Mouse (Mus musculus) right cerebral cortex, postnatal 4 days (tissue): Measurements from ENCODE around the gene Lifr.

ENCODE experiments used
- DNase-seq: peaks from one replicate; pipeline ENCODE4 v3.0.0-alpha.2; 2022

Lifr gene

GRCm38 (mm10) chr15:7129944-7130287 lies 39.5 kb downstream of the Lifr start:
- DNase-seq = no peak

GRCm38 (mm10) chr15:7130691-7131225 lies 40.3 kb downstream of the Lifr start:
- no peak for DNase-seq

GRCm38 (mm10) chr15:7132741-7133140 lies 42.3 kb downstream of the Lifr start:
- no peak for DNase-seq

DNA sequence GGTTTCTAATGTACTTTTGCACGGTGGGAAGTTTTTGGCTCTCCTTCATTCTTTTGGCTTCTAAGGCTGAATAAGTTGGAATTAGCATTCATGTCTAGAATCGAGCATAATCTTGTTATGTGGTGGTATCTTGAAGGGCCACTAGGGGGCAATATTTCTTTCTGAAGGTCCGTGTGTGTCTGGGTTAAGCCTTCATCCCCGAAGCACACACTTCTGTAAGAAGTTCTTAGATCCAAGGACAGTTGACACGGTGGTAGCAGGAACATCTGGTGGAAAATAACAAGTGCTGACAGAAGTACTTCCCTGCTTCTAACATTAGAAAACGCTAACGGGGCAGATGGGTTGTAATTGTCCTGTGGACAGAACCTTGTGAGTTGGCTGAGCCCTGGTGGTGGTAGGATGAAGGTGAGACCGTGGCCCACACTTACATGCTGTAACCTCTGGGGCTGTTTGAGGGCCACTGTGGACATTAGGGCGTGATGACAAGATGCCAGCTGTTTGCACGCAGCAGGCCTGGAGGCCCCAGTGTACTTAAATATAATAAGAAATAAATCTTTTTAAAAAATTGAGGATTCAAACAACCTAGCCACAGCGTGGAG lies 44.1 kb downstream of the Lifr start:
- no peak for DNase-seq

- no peak for DNase-seq
These were observed 45.7 kb downstream of the Lifr start for GRCm38 (mm10) chr15:7135982-7136562.

GRCm38 (mm10) chr15:7136912-7137311 lies 46.5 kb downstream of the Lifr start:
- no peak for DNase-seq

GRCm38 (mm10) chr15:7137607-7138006 lies 47.2 kb downstream of the Lifr start:
- no peak for DNase-seq

- DNase-seq = no peak
These were observed 48.1 kb downstream of the Lifr start for GRCm38 (mm10) chr15:7138471-7138870.

DNA sequence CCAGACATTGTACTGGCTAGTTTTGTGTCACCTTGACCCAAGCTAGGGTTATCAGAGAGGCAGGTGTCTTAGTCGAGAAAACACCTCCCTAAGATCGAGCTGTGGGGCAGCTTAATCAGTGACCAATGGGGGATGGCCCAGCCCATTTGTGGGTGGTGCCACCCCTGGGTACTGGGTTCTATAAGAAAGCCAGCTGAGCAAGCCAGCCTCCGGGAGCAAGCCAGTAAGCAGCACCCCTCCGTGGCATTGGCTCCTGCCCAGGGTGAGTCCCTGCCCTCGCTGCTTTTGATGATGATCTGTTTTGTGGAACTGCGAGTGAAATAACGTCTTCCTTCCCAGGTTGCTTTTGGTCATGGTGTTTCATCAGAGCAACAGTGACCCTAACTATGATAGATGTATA lies 49.9 kb downstream of the Lifr start:
- DNase-seq = no peak

DNA sequence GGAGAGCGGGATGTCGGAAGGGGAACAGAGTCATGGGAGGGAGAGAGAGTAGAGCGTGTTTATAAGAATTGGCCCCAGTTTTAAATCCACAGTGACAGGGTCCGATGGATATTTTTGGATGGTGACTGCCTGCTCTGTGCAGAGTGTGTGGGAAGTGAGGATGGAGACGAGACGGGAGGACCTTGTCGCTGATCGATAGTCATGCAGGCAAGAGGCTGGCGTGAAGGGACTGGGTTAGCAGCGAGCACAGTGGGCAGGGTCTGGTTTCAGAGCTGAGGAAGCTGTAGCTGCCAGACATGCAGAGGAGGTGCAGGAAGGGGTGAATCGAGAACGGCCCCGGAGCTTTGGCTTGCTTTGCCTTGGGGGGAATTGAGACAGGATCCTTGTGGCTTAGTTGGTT lies 50.8 kb downstream of the Lifr start:
- no peak for DNase-seq

GRCm38 (mm10) chr15:7143689-7144170 lies 53.3 kb downstream of the Lifr start:
- DNase-seq = no peak

DNA sequence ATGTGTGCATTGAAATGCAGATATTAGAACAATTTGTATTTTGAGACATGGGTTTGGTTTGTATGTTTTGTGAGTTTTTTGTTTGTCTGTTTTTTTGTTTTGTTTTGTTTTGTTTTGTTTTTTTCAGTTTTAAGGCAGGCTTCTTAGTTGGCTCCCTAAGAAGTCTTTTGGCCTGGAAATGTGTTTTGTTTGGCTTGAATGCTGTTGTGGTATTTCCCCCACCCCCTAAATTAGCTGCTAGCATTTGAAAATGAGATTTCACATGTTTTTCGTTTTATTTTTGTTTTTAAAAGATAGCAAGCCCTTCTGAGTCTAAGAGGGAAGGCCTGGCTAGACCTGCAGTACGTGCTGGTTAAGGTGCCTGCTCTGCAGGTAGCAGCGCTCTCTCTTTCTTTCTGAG lies 54.1 kb downstream of the Lifr start:
- no peak for DNase-seq

GRCm38 (mm10) chr15:7144942-7145341 lies 54.5 kb downstream of the Lifr start:
- DNase-seq = no peak

DNA sequence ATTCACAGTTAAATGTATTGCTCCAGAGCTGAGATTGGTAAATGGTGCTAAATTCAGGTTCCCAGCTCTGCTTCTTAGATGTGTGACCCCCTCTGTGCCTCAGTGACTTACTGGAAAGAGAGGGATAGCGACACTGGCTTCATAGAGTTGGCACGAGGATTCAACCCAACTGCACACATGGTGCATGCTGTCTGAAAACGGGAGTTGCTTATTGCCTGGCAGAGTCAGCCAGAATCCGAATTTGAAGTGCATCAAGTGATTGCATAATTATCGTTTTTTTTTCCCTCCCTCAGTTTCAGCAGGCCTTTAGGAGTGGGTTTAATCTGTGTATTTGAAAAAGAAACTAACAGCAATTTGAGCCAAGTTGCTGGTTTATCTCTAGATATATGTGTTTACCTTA lies 55.1 kb downstream of the Lifr start:
- no peak for DNase-seq

DNA sequence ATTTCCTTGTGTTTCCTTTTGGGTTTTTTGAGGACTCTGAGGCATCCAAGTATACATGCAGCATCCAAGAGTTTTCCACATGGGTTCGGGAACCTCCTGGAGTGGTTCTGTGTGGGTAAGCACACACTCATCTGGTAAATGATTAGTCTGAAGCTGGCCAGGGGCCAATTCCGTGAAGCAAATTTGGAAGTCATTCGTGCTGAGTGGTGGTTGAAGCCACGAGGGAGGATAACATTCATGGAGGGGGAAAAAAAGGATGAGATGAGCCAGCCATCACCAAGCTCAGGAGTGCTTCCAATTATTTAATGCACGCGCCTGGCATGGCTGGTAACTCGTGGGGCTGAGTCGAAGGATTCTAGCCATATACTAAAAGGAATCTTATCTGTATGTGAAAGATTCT lies 56.1 kb downstream of the Lifr start:
- DNase-seq = peak; percentile 33

DNA sequence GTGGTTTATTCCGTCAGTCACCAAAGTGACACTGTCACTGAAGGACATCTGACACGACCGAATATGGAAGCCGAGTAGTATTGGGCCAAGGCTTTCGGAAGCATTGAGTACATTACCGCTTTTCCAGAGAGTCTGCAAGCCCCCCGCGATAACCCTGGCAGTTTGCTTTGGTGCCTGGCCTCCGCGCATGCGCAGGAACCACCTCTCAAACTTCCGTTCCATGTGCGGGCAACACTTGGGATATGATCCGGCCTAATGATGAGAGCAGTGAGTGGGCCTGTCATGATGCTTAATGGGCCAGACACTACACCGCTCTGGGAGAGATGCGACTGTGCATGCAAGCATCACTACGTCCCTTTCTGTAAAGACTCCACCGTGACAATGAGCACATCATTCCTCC lies 59.4 kb downstream of the Lifr start:
- DNase-seq = no peak

GRCm38 (mm10) chr15:7150591-7150990 lies 60.2 kb downstream of the Lifr start:
- no peak for DNase-seq

DNA sequence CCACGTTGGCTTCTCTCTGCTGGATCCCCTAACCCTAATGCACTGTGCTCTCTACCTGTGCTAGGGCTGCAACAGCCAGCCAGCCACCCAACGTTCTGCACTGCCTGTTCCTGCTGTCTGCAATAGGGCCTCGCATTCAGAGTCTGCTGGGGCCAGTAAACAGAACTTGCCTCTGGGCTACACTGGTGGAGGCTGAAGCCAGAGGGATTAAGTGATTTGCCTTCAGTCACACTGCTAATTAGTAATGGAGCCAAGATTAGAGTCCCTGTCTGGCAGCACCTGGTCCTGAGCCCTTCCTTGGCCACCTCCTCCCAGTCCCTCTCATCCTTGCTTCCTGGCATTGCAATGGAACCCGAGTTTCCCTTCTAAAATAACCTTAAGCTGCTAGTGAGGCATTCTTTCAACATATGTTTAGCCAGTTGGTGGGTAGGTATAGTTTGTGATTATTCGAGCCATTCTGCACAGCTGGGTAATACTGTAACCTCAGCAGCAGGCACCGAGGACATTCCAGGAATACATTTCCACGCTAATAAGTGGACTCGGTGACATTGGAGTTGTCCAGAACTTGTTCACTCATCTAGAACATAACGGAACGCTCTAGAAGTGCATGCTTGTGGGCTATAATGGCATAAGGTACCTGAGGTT lies 61.8 kb downstream of the Lifr start:
- no peak for DNase-seq

GRCm38 (mm10) chr15:7154010-7154736 lies 63.8 kb downstream of the Lifr start:
- no peak for DNase-seq

- DNase-seq = no peak
These were observed 64.3 kb downstream of the Lifr start for GRCm38 (mm10) chr15:7154737-7155090.

DNA sequence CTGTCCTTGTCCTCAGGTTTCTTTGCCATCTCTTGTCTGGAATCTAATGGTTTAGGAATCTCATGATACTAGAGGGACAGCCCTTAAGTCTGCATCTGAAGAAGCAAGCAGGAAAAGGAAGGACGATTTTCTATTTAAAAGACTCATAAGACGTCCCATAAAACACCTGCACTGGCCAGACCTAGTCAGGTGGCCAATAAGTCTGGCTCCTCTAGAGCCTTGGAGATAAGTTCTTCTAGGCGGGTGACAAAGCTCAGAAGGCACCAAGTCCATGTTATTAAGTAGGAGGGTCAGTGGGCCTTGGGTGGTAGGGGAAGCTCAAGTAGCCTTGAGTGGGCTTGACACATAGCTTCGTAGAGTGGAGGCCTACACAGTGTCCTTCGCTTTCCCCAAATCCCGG lies 67.2 kb downstream of the Lifr start:
- no peak for DNase-seq

DNA sequence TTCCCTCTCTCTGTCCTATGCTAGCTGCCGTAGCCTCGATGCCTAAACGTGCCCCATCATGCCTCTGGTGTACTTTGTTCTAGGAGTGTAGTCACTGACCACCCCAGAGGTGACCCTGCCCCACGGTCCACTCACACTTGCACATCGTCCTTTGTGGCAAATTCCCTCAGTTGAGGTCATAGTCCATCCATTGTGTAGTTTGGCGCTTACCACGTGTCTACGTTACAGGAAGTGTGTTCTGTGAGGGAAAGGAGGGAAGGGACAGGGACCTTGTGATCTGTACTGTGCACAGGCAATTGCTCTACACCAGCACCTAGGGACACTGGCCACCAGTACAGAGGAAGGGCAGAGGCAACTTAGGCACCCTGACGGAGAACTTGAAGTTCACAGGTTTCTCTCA lies 69.5 kb downstream of the Lifr start:
- DNase-seq = no peak

DNA sequence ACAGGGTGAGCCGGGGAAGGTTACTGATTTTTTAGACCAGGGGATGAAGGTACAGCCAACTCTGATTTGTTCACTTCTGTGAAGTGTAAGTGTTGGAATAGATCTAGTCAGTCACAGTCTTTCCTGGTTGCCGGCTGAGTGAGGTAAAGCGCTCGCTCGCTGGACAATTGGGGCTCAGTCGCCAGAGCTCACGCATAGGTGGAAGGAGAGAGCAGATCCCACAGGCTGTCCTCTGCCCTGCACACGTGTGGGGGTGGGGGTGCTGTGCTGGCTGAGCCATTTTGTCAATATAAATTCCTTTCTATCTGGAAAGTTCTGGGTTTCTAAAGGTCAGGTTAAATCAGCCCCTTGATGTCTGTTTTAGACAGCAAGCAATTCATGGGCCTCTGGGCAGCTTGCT lies 69.9 kb downstream of the Lifr start:
- no peak for DNase-seq

DNA sequence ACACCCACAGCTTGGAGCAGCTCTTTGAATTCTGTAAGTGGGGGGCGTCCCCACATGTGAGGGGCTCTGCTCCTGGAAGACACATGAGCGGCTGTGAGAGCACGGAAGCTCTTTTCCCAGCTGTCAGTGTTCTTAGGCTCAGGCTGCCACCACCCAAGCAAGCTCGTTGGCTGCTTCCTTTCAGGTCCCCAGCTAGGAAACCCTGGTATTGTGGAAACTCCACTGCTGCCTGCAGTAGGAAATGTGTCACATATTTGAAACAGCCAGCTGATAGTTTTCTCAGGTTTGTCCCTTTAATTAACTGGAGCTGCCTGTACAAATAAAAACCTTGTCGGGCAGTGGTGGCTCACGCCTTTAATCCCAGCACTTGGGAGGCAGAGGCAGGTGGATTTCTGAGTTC lies 73.4 kb downstream of the Lifr start:
- DNase-seq = no peak
